Mouse (Mus musculus): Measurements from ENCODE around the gene Slc2a4. TPM values are rescaled to one million over a fixed set of nuclear protein-coding genes. Genes with fewer than 3 reads are reported as not detected.

Gene Slc2a4
- total RNA-seq, 2 experiments from 2014 or later, result 1.3 to 1.4 TPM

DNA sequence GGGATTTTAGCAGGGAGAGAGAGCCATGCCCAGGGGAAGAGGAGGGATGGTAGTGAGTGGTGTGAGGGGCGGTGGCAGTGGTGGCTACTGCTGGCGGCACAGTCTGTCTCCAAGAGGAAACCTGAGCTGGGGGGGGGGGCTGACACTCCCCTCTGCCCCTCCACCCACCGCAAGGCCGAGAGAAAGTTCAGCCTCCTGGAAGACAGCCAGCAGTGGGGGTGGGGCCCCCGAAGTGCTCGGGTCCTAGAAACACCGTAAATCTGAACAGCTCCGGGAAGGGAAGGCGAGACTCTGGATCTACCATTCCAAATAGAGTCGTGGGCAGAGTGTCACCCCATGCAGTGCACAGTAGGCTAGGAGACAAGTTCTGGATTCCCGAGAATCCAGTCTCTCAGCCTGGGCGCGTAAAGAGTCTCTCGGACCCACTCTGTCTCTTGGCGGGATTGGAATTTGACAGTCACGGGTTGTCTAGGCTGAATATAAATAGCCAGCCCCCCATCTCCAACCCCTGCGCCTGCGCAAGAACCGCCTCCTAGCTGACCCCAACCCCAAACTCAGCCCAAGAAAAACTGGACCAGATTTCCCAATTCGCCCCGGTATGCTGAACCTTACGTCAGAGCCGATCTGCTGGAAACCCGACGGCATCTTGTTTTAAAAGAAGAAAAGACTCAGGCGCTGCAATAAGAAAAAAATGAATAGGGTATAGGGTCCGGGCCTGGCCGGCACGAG, 487 bp downstream of the Slc2a4 start:
- DNase-seq (ENCODE audit: extremely low spot score in 1 of 2, low spot score in 2 of 2), result peak in 1 of 2 experiments; percentile 47

DNA sequence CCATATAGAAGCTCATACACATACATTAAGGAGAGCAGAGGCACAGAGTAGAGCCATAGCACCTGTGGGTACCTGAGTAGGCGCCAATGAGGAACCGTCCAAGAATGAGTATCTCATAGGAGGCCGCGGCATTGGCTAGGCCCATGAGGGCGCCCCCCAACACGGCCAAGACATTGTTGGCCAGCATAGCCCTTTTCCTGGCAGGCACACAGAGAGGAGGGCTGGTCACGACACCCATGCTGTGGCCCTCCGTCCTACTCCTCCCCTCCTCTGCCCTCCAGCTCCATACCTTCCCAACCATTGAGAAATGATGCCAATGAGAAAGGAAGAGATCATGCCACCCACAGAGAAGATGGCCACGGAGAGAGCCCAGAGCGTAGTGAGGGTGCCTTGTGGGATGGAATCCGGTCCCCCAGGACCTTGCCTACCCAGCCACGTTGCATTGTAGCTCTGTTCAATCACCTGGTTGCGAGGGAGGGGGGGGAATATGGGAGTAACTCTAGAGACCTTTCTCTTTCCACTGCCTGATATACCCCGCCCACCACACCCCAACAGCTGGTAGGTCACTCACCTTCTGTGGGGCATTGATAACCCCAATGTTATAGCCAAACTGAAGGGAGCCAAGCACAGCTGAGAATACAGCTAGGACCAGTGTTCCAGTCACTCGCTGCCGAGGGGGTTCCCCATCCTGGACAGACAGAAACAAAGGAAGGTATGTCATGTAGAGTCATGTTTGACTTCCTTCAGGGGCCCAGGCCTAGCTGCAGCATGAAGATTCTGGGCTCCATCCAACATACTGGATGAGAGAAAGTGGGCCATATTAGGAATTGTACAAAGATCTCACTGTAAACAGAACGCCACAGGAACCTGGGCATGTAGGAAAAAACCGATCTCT, 1.7 kb downstream of the Slc2a4 start:
- intact Hi-C loops (cut with DNase I), result no loop called here

More for the DNA sequence above, 487 bp downstream of the Slc2a4 start:
- intact Hi-C loops (cut with DNase I), result loop anchor here (2.0 kb wide), 1 partner anchor 13 kb away; the partner anchor contains the start of gene Ybx2

DNA sequence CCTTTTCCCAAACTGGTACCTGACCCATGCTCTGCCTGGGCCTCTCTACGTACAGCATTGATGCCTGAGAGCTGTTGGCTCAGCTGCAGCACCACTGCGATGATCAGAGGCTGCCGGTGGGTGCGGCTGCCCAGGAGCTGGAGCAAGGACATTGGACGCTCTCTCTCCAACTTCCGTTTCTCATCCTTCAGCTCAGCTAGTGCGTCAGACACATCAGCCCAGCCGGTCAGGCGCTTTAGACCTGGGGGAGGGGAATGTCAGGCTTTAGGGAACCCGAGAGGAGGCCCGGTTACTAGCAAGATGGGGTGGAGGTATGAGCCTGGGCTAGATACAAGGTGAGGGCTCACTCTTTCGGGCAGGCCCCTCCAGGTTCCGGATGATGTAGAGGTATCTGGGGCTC, 2.8 kb downstream of the Slc2a4 start:
- intact Hi-C loops (cut with DNase I), result no loop called here
- no peak for DNase-seq (ENCODE audit: extremely low spot score in 1 of 2, low spot score in 2 of 2)

More for the DNA sequence above, 1.7 kb downstream of the Slc2a4 start:
- no peak for DNase-seq (ENCODE audit: extremely low spot score in 1 of 2, low spot score in 2 of 2)

DNA sequence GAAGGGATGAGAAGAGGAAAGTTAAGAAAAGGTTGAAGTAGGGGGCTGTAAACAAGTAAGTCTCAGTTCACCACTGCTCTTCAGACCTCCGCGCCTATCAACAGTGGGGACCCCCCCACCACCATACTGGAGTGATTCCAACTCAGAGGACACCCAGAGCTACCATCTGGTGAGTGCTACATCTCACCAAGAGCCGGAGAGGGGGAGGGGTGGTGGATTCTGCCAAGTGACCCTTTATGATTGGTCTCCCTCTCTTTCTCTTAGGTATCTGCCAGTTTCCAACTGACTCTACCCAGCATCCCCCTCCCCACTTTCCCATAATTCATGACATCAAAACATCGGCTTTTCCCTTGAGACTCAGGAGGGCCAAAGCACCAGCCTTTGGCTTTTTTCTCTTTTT, 7.0 kb downstream of the Slc2a4 start:
- DNase-seq (ENCODE audit: extremely low spot score in 1 of 2, low spot score in 2 of 2), result no peak
- intact Hi-C loops (cut with DNase I), result no loop called here

DNA sequence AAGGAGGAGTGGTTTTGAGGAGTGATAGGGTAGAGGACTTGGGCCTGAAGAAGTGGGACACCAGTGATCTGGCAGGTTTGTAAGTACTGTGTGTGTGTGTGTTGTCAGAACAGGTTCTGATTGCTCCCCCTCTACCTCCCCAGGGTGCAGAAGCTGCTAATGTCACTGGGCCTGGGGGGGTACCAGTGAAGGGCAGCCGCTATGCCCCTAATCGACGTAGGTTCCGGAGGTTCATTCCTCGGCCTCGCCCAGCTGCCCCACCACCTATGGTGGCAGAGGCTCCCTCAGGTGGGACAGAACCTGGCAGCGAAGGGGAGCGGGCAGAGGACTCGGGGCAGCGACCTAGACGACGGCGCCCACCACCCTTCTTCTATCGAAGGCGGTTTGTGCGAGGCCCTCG, 8.3 kb downstream of the Slc2a4 start:
- DNase-seq (ENCODE audit: extremely low spot score in 1 of 2, low spot score in 2 of 2), result no peak
- intact Hi-C loops (cut with DNase I), result loop anchor here (10.0 kb wide), 1 partner anchor 275 kb away; the partner anchor contains the start of gene Slc16a11

DNA sequence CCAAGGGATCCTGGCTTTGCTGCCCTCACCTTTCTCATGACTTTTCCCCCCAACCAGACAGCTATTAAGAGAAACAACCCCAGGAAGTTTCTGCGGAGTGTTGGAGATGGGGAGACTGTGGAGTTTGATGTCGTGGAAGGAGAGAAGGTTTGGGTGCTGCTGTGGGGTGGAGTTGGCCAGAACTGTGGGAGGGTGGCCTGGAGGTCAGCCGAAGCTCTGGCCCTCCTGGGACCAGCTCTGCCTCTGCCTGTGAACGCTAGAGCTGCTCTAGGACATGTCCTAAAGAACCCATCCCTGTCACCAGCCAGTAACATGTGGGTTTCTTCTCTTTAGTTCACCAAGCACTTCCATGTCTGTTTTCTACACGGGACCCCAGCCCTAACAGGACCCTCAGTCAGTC, 8.8 kb downstream of the Slc2a4 start:
- DNase-seq (ENCODE audit: extremely low spot score in 1 of 2, low spot score in 2 of 2), result no peak
- intact Hi-C loops (cut with DNase I), result loop anchor here (10.0 kb wide), 1 partner anchor 276 kb away; the partner anchor contains the start of gene Slc16a11

DNA sequence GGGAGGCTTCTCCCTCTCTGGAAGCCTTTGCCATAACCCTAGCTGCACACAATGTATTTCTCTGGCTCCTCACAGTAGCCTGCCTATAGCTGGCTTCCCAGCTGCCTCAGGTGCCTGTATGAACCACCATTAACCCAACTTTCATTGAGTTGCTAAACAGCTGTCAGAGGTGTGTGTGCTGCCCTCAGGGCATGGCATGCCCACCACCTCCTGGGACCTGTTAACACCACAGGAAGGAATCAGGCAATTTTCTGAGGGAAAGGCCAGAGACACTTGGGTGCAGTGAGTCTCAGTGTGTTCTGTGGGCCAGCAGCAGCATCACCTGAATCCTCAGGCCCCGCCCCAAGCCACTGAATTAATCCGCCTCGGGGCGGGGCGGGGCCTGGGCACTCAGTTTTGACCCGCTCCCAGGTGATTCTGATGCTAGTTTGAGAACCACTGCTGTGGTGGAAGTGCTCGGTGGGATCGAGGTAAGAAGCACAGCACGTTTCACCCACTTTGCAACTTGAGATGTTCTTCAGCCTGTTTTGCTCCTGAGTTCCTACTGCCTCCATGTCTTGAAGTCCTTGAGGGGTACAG, 9.5 kb downstream of the Slc2a4 start:
- no peak for DNase-seq (ENCODE audit: extremely low spot score in 1 of 2, low spot score in 2 of 2)
- intact Hi-C loops (cut with DNase I), result loop anchor here (10.0 kb wide), 1 partner anchor 276 kb away; the partner anchor contains the start of gene Slc16a11

DNA sequence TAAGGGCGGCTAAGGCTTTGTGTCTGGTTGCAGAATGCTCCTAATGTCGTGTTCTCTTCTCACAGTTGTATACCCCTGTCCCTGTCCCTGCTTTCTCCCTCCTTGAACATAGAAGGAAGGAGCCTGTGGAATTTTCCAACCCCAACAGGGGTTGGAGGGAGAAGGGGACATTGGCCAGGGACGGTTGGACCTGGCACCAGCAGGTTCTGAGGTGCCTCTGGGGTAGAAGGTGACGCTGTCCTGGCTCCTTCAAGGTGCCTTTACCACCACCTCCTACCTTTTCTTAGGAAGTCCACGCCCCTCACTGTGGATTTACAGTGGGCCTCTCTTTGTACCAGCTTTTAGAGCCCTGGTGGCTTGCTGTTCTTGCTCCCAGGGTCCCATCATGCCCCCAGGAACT, 10.2 kb downstream of the Slc2a4 start:
- no peak for DNase-seq (ENCODE audit: extremely low spot score in 1 of 2, low spot score in 2 of 2)
- intact Hi-C loops (cut with DNase I), result loop anchor here (10.0 kb wide), 1 partner anchor 277 kb away; the partner anchor contains the start of gene Slc16a11

DNA sequence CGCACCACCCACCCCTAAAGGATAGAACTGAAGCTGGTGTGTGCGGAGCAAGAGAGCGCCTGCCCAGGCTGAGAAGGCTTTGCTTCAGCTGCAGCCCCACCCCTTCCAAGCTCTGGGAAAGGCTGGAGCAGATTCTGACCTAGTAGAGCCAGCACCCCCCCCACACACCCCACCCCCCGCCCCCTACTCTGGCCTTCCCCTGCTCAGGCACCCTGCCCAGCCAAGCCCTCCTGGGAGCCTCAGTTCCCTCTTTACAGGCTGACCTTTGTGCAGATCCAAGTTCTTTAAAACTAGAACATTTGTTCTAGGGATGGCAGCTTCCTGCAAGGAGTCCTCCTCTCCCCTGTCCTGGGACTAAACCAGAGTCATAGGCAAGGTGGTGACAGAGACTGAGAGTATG, 10.6 kb downstream of the Slc2a4 start:
- intact Hi-C loops (cut with DNase I), result loop anchor here (10.0 kb wide), 1 partner anchor 277 kb away; the partner anchor contains the start of gene Slc16a11
- peak in 1 of 2 experiments; percentile 41 for DNase-seq (ENCODE audit: extremely low spot score in 1 of 2, low spot score in 2 of 2)

DNA sequence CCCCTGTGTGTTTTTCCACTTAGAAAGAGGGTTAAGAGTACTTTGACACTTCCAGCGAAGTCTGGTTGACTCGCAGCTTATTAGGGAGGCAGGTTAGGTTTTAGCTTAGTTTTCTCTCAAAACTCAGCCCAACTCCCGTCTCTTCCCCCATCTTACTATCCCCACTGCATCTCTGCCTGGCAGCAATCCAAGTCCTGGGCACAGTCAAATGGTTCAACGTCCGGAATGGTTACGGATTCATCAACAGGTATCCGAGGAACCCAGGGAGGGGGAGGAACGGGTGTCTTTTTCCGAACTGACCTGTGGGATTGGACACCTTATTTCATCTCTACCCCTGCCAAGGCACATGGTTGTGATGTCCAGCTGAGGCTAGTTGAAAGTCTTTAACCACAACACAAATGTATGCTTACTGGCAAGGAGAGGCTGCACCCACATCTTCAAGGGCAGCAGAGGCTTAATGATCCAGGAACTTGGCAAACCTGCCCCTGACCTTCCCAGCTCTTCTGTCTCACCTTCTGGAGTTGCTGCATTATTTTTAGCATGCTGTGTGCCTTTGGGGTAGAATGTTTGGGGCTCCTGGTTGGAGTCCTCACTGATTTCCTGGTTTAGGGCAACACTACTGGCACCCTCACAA, 11.2 kb downstream of the Slc2a4 start:
- DNase-seq (ENCODE audit: extremely low spot score in 1 of 2, low spot score in 2 of 2), result no peak
- intact Hi-C loops (cut with DNase I), result loop anchor here (10.0 kb wide), 1 partner anchor 278 kb away; the partner anchor contains the start of gene Slc16a11

DNA sequence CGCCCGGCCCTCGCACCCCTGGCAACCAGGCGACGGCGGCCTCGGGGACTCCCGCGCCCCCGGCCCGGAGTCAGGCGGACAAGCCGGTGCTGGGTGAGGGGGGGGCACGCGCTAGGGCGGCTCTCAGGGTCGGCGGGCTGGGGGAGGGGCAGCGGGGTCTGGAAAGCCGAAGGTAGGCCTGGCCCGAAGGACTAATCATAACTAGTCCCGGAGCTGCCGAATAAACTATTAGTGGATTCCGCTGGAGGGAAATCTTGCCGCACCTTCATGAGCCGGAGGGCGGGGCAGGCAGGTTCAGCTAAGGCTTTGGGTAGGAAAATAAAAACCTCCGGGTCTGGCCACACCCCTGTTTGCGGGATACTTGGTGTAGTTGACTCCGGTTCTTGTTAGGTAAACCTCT, 11.8 kb downstream of the Slc2a4 start:
- DNase-seq (ENCODE audit: extremely low spot score in 1 of 2, low spot score in 2 of 2), result peak in 1 of 2 experiments; percentile 61
- intact Hi-C loops (cut with DNase I), result loop anchor here (10.0 kb wide), 1 partner anchor 279 kb away; the partner anchor contains the start of gene Slc16a11

DNA sequence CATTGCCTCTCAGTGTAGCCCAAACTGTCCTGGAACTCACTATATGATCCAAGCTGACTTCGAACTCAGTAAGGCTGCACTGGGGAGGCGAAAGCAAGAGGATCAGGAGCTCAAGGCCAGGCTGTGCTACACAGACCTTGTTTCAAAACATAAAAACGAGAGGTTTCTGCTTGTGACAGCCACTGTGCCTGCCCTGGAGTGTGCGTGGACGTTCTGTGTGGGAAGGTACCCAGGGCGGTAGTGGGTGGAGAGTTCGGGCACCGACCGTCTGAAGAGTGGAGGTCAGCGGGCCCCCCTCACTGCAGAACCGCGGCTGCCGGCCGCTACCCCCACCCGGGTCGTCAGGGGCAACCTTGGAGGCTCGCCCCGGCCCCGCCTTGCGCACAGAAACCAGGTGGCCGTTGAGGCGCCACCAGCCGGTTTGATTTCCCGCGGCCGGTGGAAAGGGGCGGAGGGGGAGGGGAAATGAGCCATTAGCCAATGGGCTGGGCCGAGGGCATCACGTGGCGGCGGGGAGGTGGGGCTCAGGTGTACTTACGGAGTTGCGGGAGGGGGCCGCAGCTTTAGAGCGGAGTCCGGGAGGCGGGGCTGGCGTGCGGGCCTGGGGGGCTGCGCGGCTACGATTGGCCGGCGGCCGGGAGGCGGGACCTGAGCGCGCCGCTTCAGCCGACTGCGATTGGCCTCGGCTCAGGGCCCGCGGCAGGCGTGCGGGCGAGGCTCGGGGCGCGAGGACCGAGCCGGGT, 12.7 kb downstream of the Slc2a4 start, which contains the start of gene Ybx2:
Gene Ybx2, plus strand, starts transcription at position 660 of the 743 bp plus-strand sequence.
- peak; percentile 82 to 91 for DNase-seq (ENCODE audit: extremely low spot score in 1 of 2, low spot score in 2 of 2)
- intact Hi-C loops (cut with DNase I), result loop anchor here (2.0 to 10.0 kb wide), 2 partner anchors 13 to 279 kb away; partner anchors contain the start of genes Slc16a11 and Slc2a4

DNA sequence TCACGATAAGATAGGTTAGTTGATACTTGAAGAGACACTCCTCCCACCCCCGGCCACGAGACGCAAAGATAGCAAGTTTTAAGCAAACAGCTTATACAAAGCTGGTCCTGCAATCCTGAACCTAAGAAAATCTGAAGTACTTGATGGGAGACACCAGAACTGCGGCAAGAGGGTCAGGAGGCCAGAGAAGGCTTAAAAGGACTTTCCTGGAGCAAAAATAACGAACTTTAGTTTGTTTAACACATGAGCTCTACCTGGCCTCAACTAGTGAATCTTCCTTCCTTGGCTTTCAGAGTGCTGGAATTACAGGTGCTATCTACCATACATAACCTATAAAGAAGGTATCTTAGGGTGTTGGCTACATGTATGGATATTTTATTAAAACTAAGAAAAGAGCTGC, 13.3 kb downstream of the Slc2a4 start:
- DNase-seq (ENCODE audit: extremely low spot score in 1 of 2, low spot score in 2 of 2), result no peak
- intact Hi-C loops (cut with DNase I), result loop anchor here (2.0 to 10.0 kb wide), 2 partner anchors 14 to 280 kb away; partner anchors contain the start of genes Slc16a11 and Slc2a4

DNA sequence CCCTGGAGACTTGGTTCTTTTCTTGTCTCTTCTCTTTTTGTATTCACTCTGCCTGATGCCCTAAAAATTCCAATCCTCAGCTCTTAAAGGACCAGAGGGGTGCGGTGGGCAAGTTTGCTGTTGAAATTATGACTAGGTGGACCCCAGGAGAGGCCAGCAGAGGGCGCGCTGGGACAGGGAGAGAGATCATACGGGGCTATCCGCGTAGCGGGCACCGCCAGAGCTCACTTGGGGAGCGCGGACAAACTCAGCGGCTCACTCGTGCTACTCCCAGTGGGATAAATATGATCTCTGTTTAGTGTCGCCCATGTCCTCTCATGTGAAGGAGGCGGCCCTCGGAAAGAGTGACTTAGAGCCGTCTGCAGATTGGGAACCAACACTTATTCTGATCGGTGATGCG, 13.8 kb downstream of the Slc2a4 start:
- intact Hi-C loops (cut with DNase I), result loop anchor here (2.0 to 10.0 kb wide), 2 partner anchors 15 to 281 kb away; partner anchors contain the start of genes Slc16a11 and Slc2a4
- DNase-seq (ENCODE audit: extremely low spot score in 1 of 2, low spot score in 2 of 2), result peak; percentile 83 to 94

DNA sequence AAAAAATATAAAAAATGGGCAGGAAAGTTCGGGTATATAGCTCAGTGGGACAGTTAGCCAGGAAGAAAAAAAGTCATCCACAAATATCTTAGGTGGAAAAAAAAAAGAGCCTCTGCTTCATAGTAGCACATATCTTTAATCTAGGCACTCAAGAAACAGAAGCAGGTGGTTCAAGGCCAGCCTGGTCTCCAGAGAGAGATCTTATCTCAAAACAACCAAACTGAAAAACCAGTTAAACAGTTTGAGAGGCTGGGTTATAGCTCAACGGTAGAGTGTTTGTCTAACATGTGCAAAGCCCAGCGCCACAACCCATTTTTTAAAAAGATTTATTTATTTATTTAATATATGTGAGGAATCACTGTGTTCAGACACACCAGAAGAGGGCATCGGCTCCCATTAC, 14.9 kb downstream of the Slc2a4 start:
- no peak for DNase-seq (ENCODE audit: extremely low spot score in 1 of 2, low spot score in 2 of 2)
- intact Hi-C loops (cut with DNase I), result loop anchor here (10.0 kb wide), 1 partner anchor 282 kb away; the partner anchor contains the start of gene Slc16a11

DNA sequence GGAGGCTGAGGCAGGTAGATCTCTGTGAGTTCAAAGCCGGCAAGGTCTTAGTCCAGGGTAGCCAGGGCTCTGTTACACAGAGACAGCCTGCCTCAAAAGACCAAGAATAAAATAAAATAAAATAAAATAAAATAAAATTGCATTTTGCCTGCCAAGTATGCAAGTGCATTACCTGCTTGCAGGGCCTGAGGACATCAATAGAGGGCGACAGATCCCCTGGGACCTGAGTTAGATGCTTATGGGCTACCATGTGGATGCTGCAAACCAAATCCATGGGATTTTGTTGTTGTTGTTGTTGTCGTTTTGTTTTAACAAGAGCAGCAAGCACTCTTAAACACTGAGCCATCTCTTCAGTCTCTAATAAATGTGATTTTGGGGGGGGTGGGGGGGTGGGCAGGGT, 15.7 kb downstream of the Slc2a4 start:
- no peak for DNase-seq (ENCODE audit: extremely low spot score in 1 of 2, low spot score in 2 of 2)
- intact Hi-C loops (cut with DNase I), result loop anchor here (10.0 kb wide), 1 partner anchor 283 kb away; the partner anchor contains the start of gene Slc16a11

DNA sequence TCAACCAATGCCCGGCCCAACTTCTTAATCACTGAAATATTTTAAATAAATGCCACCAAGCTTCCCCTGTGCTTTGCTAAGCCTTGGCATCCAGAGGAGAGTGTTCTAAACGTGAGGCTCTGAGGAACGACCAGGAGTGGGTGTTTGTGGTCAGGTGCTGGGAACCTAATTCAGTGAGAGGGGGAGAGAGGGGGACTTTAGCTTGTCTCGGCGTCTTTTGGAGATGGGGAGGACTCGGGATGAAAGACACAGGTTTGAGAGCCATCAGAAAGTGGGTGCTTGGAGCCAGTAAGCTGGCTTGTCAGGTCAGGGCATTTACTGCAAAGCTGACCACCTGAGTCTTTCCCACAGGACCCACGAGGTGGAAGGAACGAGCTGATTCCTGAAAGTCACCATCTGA, 16.2 kb downstream of the Slc2a4 start:
- intact Hi-C loops (cut with DNase I), result loop anchor here (10.0 kb wide), 1 partner anchor 283 kb away; the partner anchor contains the start of gene Slc16a11
- no peak for DNase-seq (ENCODE audit: extremely low spot score in 1 of 2, low spot score in 2 of 2)

Data from left cerebral cortex, postnatal 10 days (tissue).